Comparison of ENCODE assay signal across 22 mouse cellular contexts in the genomic region with DNA sequence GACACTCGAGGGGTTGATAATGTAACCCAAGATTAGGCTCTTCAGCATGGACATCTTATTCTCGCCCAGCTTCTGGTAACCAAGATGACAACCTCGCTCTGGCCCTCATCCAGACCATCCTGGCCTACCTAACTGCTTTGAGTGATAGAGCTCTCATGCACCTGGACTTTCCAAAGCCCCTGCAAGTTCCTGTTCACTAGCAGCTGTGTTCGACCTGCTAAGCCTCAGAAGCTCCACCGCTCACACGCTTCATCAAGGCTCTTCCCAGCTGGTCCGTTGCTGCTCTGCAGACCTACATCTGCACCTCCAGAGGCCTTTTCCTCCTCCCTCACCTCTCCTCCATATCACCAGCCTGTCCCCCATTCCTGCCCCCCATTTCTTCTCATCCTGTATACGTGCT.
DNase-seq lines count a peak whose midpoint lies in the region; ATAC-seq and TF ChIP-seq lines count a peak whose summit lies in the region.
"Had no signal": no experiment of that assay in that cellular context is flagged by ENCODE, and none has a peak within 500 bp of the region (broad histone marks: within the 10 kb centered on the region; RNA-seq: fewer than 3 reads in every experiment).

No protein-coding gene starts in this region.

- no peaks in the 10 kb centered on the region for H3K36me3 ChIP-seq in intestine, embryonic 14.5 days (ENCODE audit: control insufficient read depth, insufficient read depth, low read length)
- no peaks in the 10 kb centered on the region for H3K36me3 ChIP-seq in intestine, postnatal 0 days (ENCODE audit: control insufficient read depth, insufficient read depth)
- no peaks in the 10 kb centered on the region for H3K36me3 ChIP-seq in limb, embryonic 12.5 days
- H3K36me3 ChIP-seq in limb, embryonic 10.5 days, result no peaks in the 10 kb centered on the region
- no peaks in the 10 kb centered on the region for H3K36me3 ChIP-seq in neural tube, embryonic 15.5 days
- H3K36me3 ChIP-seq: G1E had no signal

- TF ChIP-seq CTCF in intestine, postnatal 0 days (IDR thresholded peaks at IDR 0.05; ENCODE audit: low read depth), result no peak

- H3K4me3 ChIP-seq in intestine, embryonic 14.5 days (ENCODE audit: low read depth, low read length), result no peak overlapping the region
- no peak overlapping the region for H3K4me3 ChIP-seq in intestine, postnatal 0 days (ENCODE audit: low read depth, low read length)
- no peak overlapping the region for H3K4me3 ChIP-seq in limb, embryonic 12.5 days (replicated peaks)
- no peak overlapping the region for H3K4me3 ChIP-seq in limb, embryonic 10.5 days
- H3K4me3 ChIP-seq in neural tube, embryonic 15.5 days (replicated peaks), result no peak overlapping the region

- H3K9ac ChIP-seq in intestine, embryonic 14.5 days (ENCODE audit: low read length), result no peak overlapping the region
- H3K9ac ChIP-seq in intestine, postnatal 0 days (ENCODE audit: low read depth, low read length), result no peak overlapping the region
- no peak overlapping the region for H3K9ac ChIP-seq in limb, embryonic 12.5 days (replicated peaks)
- no peak overlapping the region for H3K9ac ChIP-seq in neural tube, embryonic 15.5 days (replicated peaks)

- peaks cover 18% of the 10 kb centered on the region for H3K4me1 ChIP-seq in intestine, embryonic 14.5 days (replicated peaks; ENCODE audit: control insufficient read depth, insufficient read depth, low read length)
- H3K4me1 ChIP-seq in intestine, postnatal 0 days (replicated peaks; ENCODE audit: control insufficient read depth, insufficient read depth, low read length), result peaks cover 16% of the 10 kb centered on the region
- peaks cover 51% of the 10 kb centered on the region for H3K4me1 ChIP-seq in limb, embryonic 12.5 days (replicated peaks)
- peaks cover 42% of the 10 kb centered on the region for H3K4me1 ChIP-seq in limb, embryonic 10.5 days
- H3K4me1 ChIP-seq in neural tube, embryonic 15.5 days, result peaks cover 12% of the 10 kb centered on the region

- H3K9me3 ChIP-seq in intestine, embryonic 14.5 days (ENCODE audit: control insufficient read depth, low read length), result no peaks in the 10 kb centered on the region
- H3K9me3 ChIP-seq in intestine, postnatal 0 days (ENCODE audit: control insufficient read depth), result no peaks in the 10 kb centered on the region
- H3K9me3 ChIP-seq in limb, embryonic 12.5 days, result no peaks in the 10 kb centered on the region
- H3K9me3 ChIP-seq in limb, embryonic 10.5 days (replicated peaks), result no peaks in the 10 kb centered on the region
- H3K9me3 ChIP-seq in neural tube, embryonic 15.5 days (replicated peaks), result no peaks in the 10 kb centered on the region

- 76% methylated on average over 8 of the region's 8 CpGs for WGBS in intestine, embryonic 14.5 days
- 85% methylated on average over 8 of the region's 8 CpGs for WGBS in intestine, postnatal 0 days
- 71% methylated on average over 8 of the region's 8 CpGs for WGBS in limb, embryonic 12.5 days
- 90% methylated on average over 8 of the region's 8 CpGs for WGBS in limb, embryonic 10.5 days
- 92% methylated on average over 8 of the region's 8 CpGs for WGBS in neural tube, embryonic 15.5 days

- no peak for ATAC-seq in intestine, embryonic 14.5 days (replicated peaks; ENCODE audit: low FRiP score, low TSS enrichment, low read depth)
- ATAC-seq in intestine, postnatal 0 days, result no peak
- ATAC-seq in limb, embryonic 12.5 days (ENCODE audit: insufficient number of reproducible peaks, insufficient read depth, low FRiP score, low TSS enrichment, low read depth), result no peak
- no peak for ATAC-seq in neural tube, embryonic 15.5 days (ENCODE audit: low FRiP score)
- ATAC-seq: activated CD4-positive, CD25-positive, alpha-beta regulatory T cell, adult 4 months; CD4-positive, CD25-positive, alpha-beta regulatory T cell, adult 4 months; Patski had no signal

- DNase-seq in heart, adult 11 months, result peak; percentile 58
- no peak for DNase-seq in heart, adult 8-10 months (ENCODE audit: low spot score)
- DNase-seq in intestine, embryonic 14.5 days (ENCODE audit: low spot score), result peak; percentile 50
- DNase-seq in limb, embryonic 10.5 days (ENCODE audit: low spot score), result no peak
- peak; percentile 6 for DNase-seq in neural tube, embryonic 10.5 days (ENCODE audit: extremely low spot score, low spot score)
- DNase-seq: adrenal gland, adult 2 months; adrenal gland, adult 8-10 months; adrenal gland, postnatal 10 days; adrenal gland, postnatal 14 days; adrenal gland, postnatal 25 days; adrenal gland, postnatal 36 days; B cell, adult 2 months; cerebellum, adult 11 months; cerebellum, adult 11-12 months had no signal

- no peaks in the 10 kb centered on the region for H3K27me3 ChIP-seq in intestine, embryonic 14.5 days (replicated peaks; ENCODE audit: control insufficient read depth, insufficient read depth, low read length)
- H3K27me3 ChIP-seq in intestine, postnatal 0 days (replicated peaks; ENCODE audit: control insufficient read depth, insufficient read depth, low read length), result no peaks in the 10 kb centered on the region
- no peaks in the 10 kb centered on the region for H3K27me3 ChIP-seq in limb, embryonic 12.5 days
- H3K27me3 ChIP-seq in limb, embryonic 10.5 days (ENCODE audit: low read depth, poor library complexity, severe bottlenecking), result no peaks in the 10 kb centered on the region
- no peaks in the 10 kb centered on the region for H3K27me3 ChIP-seq in neural tube, embryonic 15.5 days (replicated peaks)
- H3K27me3 ChIP-seq: CH12.LX, Patski had no signal

- no peak overlapping the region for H3K27ac ChIP-seq in intestine, embryonic 14.5 days (ENCODE audit: low read depth)
- no peak overlapping the region for H3K27ac ChIP-seq in intestine, postnatal 0 days (ENCODE audit: low read depth, low read length)
- 0 out of 2 replicates have a peak overlapping the region, but pooled peaks have one; percentile 53 for H3K27ac ChIP-seq in limb, embryonic 12.5 days
- H3K27ac ChIP-seq in limb, embryonic 10.5 days, result no peak overlapping the region
- H3K27ac ChIP-seq in neural tube, embryonic 15.5 days (replicated peaks), result no peak overlapping the region

- H3K4me2 ChIP-seq in intestine, embryonic 14.5 days (ENCODE audit: low read length), result no peak overlapping the region
- H3K4me2 ChIP-seq in intestine, postnatal 0 days (replicated peaks; ENCODE audit: low read depth), result no peak overlapping the region
- H3K4me2 ChIP-seq in limb, embryonic 12.5 days, result no peak overlapping the region
- no peak overlapping the region for H3K4me2 ChIP-seq in neural tube, embryonic 15.5 days

Comparison
In these comparisons a context has a peak if more than half of its experiments do, and no peak if none do; other contexts are left out.
1. DNase-seq: peak in heart, adult 11 months (single experiment), intestine, embryonic 14.5 days (single experiment) and neural tube, embryonic 10.5 days (single experiment); none in heart, adult 8-10 months (single experiment) and limb, embryonic 10.5 days (single experiment).